Mouse (Mus musculus) liver, postnatal 0 days (tissue): Measurements from ENCODE around the gene Hbs1l.

Source experiments
- CTCF ChIP-seq: sonication (generic); IDR thresholded peaks from 2 replicates; pipeline ENCODE4 v1.5.1; 2016; ENCODE audit warnings: antibody characterized with exemption, low read depth
- EP300 ChIP-seq: IDR thresholded peaks from 2 replicates; pipeline ENCODE4 v1.6.1; 2016; ENCODE audit warnings: antibody characterized with exemption, low read depth, mild to moderate bottlenecking

DNA sequence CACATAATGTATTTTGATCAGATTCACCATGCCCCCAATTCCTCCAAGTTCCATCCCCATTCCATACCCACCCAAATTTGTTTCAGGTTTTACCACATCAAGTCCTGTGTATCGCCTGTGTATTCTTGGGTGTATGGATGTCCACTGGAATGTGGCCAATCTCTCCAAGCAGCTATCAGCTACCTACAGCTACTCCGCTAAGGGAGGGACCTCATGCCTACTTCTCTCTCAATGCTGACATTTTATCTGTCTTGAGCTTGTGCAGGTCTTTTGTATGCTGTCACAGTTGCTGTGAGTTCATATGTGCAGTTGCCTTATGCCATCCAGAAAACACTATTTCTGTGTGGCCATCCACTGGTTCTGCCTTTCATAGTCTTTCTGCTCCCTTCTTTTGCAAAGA lies 97.6 kb downstream of the Hbs1l start:
- TF ChIP-seq CTCF (no peak), EP300 (no peak)
